Mouse (Mus musculus): ENCODE measurements around the gene Pkn2.

Pkn2 gene

GRCm38 (mm10) chr3:142881872-142882623 lies at the start of gene Pkn2:
Pkn2 (minus strand) TSS chr3:142882004.
- peak; percentile 98 for DNase-seq (ENCODE audit: low spot score)

- DNase-seq (ENCODE audit: low spot score) = no peak
Measured at GRCm38 (mm10) chr3:142929906-142930305, 48.1 kb upstream of the Pkn2 start.

- no peak for DNase-seq (ENCODE audit: low spot score)
Measured at GRCm38 (mm10) chr3:142927311-142927710, 45.5 kb upstream of the Pkn2 start.

GRCm38 (mm10) chr3:142924831-142925348 lies 43.1 kb upstream of the Pkn2 start:
- DNase-seq (ENCODE audit: low spot score) = peak; percentile 13

- DNase-seq (ENCODE audit: low spot score) = no peak
Measured at GRCm38 (mm10) chr3:142919070-142919469, 37.3 kb upstream of the Pkn2 start.

GRCm38 (mm10) chr3:142917760-142918439 lies 36.1 kb upstream of the Pkn2 start:
- DNase-seq (ENCODE audit: low spot score) = no peak

GRCm38 (mm10) chr3:142917171-142917570 lies 35.4 kb upstream of the Pkn2 start:
- DNase-seq (ENCODE audit: low spot score) = no peak

- no peak for DNase-seq (ENCODE audit: low spot score)
Measured at GRCm38 (mm10) chr3:142913295-142913694, 31.5 kb upstream of the Pkn2 start.

GRCm38 (mm10) chr3:142899683-142900082 lies 17.9 kb upstream of the Pkn2 start:
- DNase-seq (ENCODE audit: low spot score) = no peak

GRCm38 (mm10) chr3:142898949-142899396 lies 17.2 kb upstream of the Pkn2 start:
- DNase-seq (ENCODE audit: low spot score) = no peak

- DNase-seq (ENCODE audit: low spot score) = no peak
Measured at GRCm38 (mm10) chr3:142890442-142890841, 8.6 kb upstream of the Pkn2 start.

GRCm38 (mm10) chr3:142886963-142887362 lies 5.2 kb upstream of the Pkn2 start:
- DNase-seq (ENCODE audit: low spot score) = no peak

- DNase-seq (ENCODE audit: low spot score) = no peak
Measured at GRCm38 (mm10) chr3:142884594-142884993, 2.8 kb upstream of the Pkn2 start.

GRCm38 (mm10) chr3:142881589-142881871 lies 274 bp downstream of the Pkn2 start:
- DNase-seq (ENCODE audit: low spot score) = no peak

GRCm38 (mm10) chr3:142880790-142881588 lies 815 bp downstream of the Pkn2 start:
- DNase-seq (ENCODE audit: low spot score) = peak; percentile 69

- no peak for DNase-seq (ENCODE audit: low spot score)
Measured at GRCm38 (mm10) chr3:142863236-142863635, 18.6 kb downstream of the Pkn2 start.

GRCm38 (mm10) chr3:142856832-142857231 lies 25.0 kb downstream of the Pkn2 start:
- no peak for DNase-seq (ENCODE audit: low spot score)

- no peak for DNase-seq (ENCODE audit: low spot score)
Measured at GRCm38 (mm10) chr3:142855961-142856472, 25.8 kb downstream of the Pkn2 start.

- DNase-seq (ENCODE audit: low spot score) = no peak
Measured at GRCm38 (mm10) chr3:142852911-142853310, 28.9 kb downstream of the Pkn2 start.

GRCm38 (mm10) chr3:142851631-142852030 lies 30.2 kb downstream of the Pkn2 start:
- no peak for DNase-seq (ENCODE audit: low spot score)

- DNase-seq (ENCODE audit: low spot score) = no peak
Measured at GRCm38 (mm10) chr3:142839961-142840360, 41.8 kb downstream of the Pkn2 start.

- no peak for DNase-seq (ENCODE audit: low spot score)
Measured at GRCm38 (mm10) chr3:142834761-142835160, 47.0 kb downstream of the Pkn2 start.

Measured in retina, embryonic 14.5 days (tissue).